20 mouse cellular contexts compared by ENCODE assay signal in the genomic region with DNA sequence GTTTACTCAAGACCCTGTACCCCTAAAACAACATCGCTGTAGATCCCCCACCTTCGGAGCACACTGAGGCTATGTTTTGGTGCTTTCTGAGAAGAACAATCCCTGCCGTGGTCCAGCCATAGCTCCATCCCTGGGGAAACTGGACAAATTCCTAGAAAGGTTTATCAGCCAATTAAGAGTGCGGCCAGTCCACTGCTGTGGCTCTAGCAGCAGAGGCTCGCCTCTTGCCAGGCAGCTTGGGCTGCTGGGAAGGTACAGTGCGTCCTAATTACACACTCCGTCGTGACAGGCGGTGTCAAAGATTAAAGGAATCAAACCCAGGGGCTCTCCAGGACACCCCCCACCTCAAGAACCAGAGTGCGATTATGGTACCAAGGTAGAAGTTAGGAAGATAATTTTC.
DNase-seq lines count a peak whose midpoint lies in the region; ATAC-seq and TF ChIP-seq lines count a peak whose summit lies in the region.
"Had no signal": no experiment of that assay in that cellular context is flagged by ENCODE, and none has a peak within 500 bp of the region (broad histone marks: within the 10 kb centered on the region; RNA-seq: fewer than 3 reads in every experiment).

No protein-coding gene starts in this region.

- no peak overlapping the region for H3K4me3 ChIP-seq in hindbrain, postnatal 0 days (ENCODE audit: low read length)
- H3K4me3 ChIP-seq: embryonic facial prominence, embryonic 10.5 days; forebrain, embryonic 13.5 days; heart, embryonic 15.5 days; hindbrain, embryonic 13.5 days; intestine, embryonic 15.5 days had no signal

- no peak overlapping the region for H3K4me2 ChIP-seq in hindbrain, postnatal 0 days (ENCODE audit: low read depth, low read length)
- H3K4me2 ChIP-seq: forebrain, embryonic 13.5 days; heart, embryonic 11.5 days; heart, embryonic 15.5 days; hindbrain, embryonic 13.5 days; intestine, embryonic 15.5 days had no signal

- 68% methylated on average over 10 of the region's 10 CpGs for WGBS in hindbrain, postnatal 0 days

- no peak overlapping the region for H3K9ac ChIP-seq in hindbrain, postnatal 0 days (replicated peaks; ENCODE audit: low read length)
- H3K9ac ChIP-seq: forebrain, embryonic 13.5 days; forebrain, postnatal 0 days; heart, embryonic 15.5 days; hindbrain, embryonic 13.5 days; intestine, embryonic 15.5 days had no signal

- peaks cover 12% of the 10 kb centered on the region; the same call in 1 of the 2 replicates for H3K4me1 ChIP-seq in hindbrain, postnatal 0 days (ENCODE audit: insufficient read depth, low read length)

- no peaks in the 10 kb centered on the region for H3K36me3 ChIP-seq in hindbrain, postnatal 0 days (ENCODE audit: insufficient read depth, low read length)
- H3K36me3 ChIP-seq: embryonic facial prominence, embryonic 10.5 days; heart, embryonic 15.5 days; hindbrain, embryonic 13.5 days; intestine, embryonic 15.5 days had no signal

- H3K9me3 ChIP-seq in hindbrain, postnatal 0 days (ENCODE audit: low read length): no peaks in the 10 kb centered on the region
- H3K9me3 ChIP-seq: embryonic facial prominence, embryonic 10.5 days; forebrain, embryonic 13.5 days; heart, embryonic 15.5 days; hindbrain, embryonic 13.5 days; intestine, embryonic 15.5 days had no signal

- H3K27ac ChIP-seq in hindbrain, postnatal 0 days: no peak overlapping the region
- H3K27ac ChIP-seq: embryonic facial prominence, embryonic 10.5 days; forebrain, embryonic 13.5 days; heart, embryonic 15.5 days; hindbrain, embryonic 13.5 days; intestine, embryonic 15.5 days had no signal

- ATAC-seq in hindbrain, postnatal 0 days: no peak
- ATAC-seq: activated CD4-positive, CD25-positive, alpha-beta regulatory T cell, adult 4 months; forebrain, embryonic 13.5 days; forebrain, postnatal 0 days; intestine, embryonic 15.5 days; Patski had no signal

- peak; percentile 47 to 57 for DNase-seq in cerebellum, adult 18-20 months
- no peak for DNase-seq in cerebellum, postnatal 4 days (ENCODE audit: low spot score in 2 of 2)
- DNase-seq in heart, adult 8-10 months (ENCODE audit: low spot score): peak; percentile 19
- no peak for DNase-seq in heart, postnatal 25 days (ENCODE audit: low spot score)
- peak; percentile 57 for DNase-seq in brain, adult 2 months (ENCODE audit: low read depth, low spot score)
- peak; percentile 26 to 38 for DNase-seq in cerebellum, postnatal 14 days
- DNase-seq in hindbrain, postnatal 0 days (ENCODE audit: low spot score): no peak
- DNase-seq in kidney, postnatal 10 days: no peak
- DNase-seq: adrenal gland, postnatal 14 days; forebrain, postnatal 0 days; gastrocnemius, postnatal 36 days; kidney, adult 18-20 months had no signal

- no peak for TF ChIP-seq CTCF in hindbrain, postnatal 0 days (IDR thresholded peaks at IDR 0.05; ENCODE audit: low read depth)

- intact Hi-C loops in heart, postnatal 25 days (cut with DNase I): no loop called here

- H3K27me3 ChIP-seq in hindbrain, postnatal 0 days (ENCODE audit: insufficient read depth, low read length): no peaks in the 10 kb centered on the region
- H3K27me3 ChIP-seq: forebrain, embryonic 13.5 days; heart, embryonic 15.5 days; intestine, embryonic 15.5 days; Patski had no signal

Comparison
In these comparisons a context has a peak if more than half of its experiments do, and no peak if none do; other contexts are left out.
1. DNase-seq: peak in cerebellum, adult 18-20 months (2 of 2), heart, adult 8-10 months (single experiment), brain, adult 2 months (single experiment) and cerebellum, postnatal 14 days (2 of 2); none in cerebellum, postnatal 4 days (0 of 2), heart, postnatal 25 days (single experiment), hindbrain, postnatal 0 days (single experiment) and kidney, postnatal 10 days (single experiment).